Mouse (Mus musculus) embryonic facial prominence, embryonic 13.5 days (tissue): ENCODE measurements at regions not wholly inside any gene's neighbourhood (a gene's known extent, or its start where the extent isn't known, plus 50 kb on each side); places are given as distances from the start of the nearest gene placed in this dataset.

Experiments used
- ATAC-seq: fragments of 200-750 bp; cut with Nextera tagmentation; 2 replicates; pipeline ENCODE4 v1.8.0; 2017; ENCODE audit warnings: low read depth; ENCODE audit not compliant: insufficient number of reproducible peaks, insufficient read depth, low FRiP score, low TSS enrichment
- H3K27ac ChIP-seq: fragments of 300-500 bp; sonication (generic); 2 replicates; pipeline ENCODE4 v1.5.1; 2015; ENCODE audit warnings: moderate library complexity, mild to moderate bottlenecking, inconsistent platforms
- H3K27me3 ChIP-seq: fragments of 300-500 bp; sonication (generic); 2 replicates; pipeline ENCODE4 v1.6.1; 2015; ENCODE audit warnings: mild to moderate bottlenecking, inconsistent platforms
- H3K36me3 ChIP-seq: fragments of 300-500 bp; sonication (generic); 2 replicates; pipeline ENCODE4 v1.6.1; 2015; ENCODE audit warnings: mild to moderate bottlenecking, inconsistent platforms
- H3K4me1 ChIP-seq: fragments of 300-500 bp; sonication (generic); 2 replicates; pipeline ENCODE4 v1.6.1; 2015; ENCODE audit warnings: inconsistent platforms
- H3K4me2 ChIP-seq: fragments of 300-500 bp; sonication (generic); 2 replicates; pipeline ENCODE4 v1.6.1; 2015; ENCODE audit warnings: moderate library complexity, mild to moderate bottlenecking, inconsistent platforms
- H3K4me3 ChIP-seq: fragments of 300-500 bp; sonication (generic); 2 replicates; pipeline ENCODE4 v1.5.1; 2015; ENCODE audit warnings: mild to moderate bottlenecking, inconsistent platforms
- H3K9ac ChIP-seq: fragments of 300-500 bp; sonication (generic); 2 replicates; pipeline ENCODE4 v1.6.1; 2015; ENCODE audit warnings: mild to moderate bottlenecking, inconsistent platforms
- H3K9me3 ChIP-seq: fragments of 300-500 bp; sonication (generic); 2 replicates; pipeline ENCODE4 v1.6.1; 2016; ENCODE audit warnings: inconsistent platforms
- WGBS: fragments of 180-500 bp; shearing (Covaris S2); methylation state at CpG from one replicate; pipeline ENCODE4 v1.1.7; 2015; ENCODE audit warnings: mixed read lengths; 5-methylcytosine and 5-hydroxymethylcytosine counted together

DNA sequence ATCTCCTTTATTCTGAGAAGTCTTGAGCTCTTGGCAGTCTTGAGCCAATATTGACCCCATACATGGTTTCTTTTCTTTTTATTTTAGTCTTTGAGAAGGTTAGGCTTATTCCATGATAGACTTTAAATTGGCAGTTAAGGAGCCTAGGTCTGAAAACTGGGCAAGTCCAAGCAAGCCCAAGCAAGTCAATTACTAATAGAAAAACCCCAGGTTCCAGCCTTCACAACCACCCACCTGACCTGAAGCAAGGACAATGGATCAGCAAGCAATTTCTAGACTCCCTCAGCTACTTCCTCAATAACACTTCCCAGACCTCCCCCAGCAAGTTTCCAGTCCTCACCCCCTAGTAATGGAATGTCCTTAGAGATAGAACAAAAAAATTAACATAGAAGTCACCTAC lies 279.9 kb downstream of the Arl4a start:
- ATAC-seq: no peak
- no peak overlapping the region for H3K9ac ChIP-seq
- H3K4me3 ChIP-seq: no peak overlapping the region
- no peak overlapping the region for H3K4me2 ChIP-seq
- H3K9me3 ChIP-seq: no peaks in the 10 kb centered on the region
- H3K36me3 ChIP-seq: no peaks in the 10 kb centered on the region
- no peaks in the 10 kb centered on the region; the same call in 1 of the 2 replicates for H3K4me1 ChIP-seq
- no peaks in the 10 kb centered on the region for H3K27me3 ChIP-seq
- H3K27ac ChIP-seq: no peak overlapping the region

DNA sequence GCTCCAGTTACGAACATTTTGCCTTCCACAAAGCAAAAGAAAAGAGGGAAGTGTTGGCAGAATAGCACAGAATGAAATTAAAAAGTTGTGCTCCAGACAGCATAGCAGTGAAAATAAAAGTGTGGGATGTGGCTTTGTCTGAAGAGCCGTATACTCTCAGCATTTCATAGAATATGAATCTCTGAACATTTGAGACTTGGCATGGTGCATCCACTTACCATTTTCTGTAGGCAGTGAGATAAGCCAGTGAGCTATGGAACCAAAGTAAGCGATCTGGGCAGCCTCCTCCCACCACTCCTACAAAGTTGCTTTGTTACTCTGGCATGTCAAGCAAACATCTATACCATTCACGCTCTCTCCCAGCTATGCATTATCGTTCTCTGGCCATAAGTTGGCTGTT lies 286.0 kb downstream of the Arl4a start:
- 85% methylated on average over 5 of the region's 5 CpGs for WGBS
- Histone ChIP-seq H3K36me3 (no peaks in the 10 kb centered on the region), H3K4me1 (no peaks in the 10 kb centered on the region), H3K9me3 (no peaks in the 10 kb centered on the region), H3K4me3 (no peak overlapping the region), H3K27ac (peak overlapping the region; percentile 55; the same call in 1 of the 2 replicates), H3K27me3 (no peaks in the 10 kb centered on the region), H3K4me2 (no peak overlapping the region), H3K9ac (no peak overlapping the region)
- ATAC-seq: no peak

DNA sequence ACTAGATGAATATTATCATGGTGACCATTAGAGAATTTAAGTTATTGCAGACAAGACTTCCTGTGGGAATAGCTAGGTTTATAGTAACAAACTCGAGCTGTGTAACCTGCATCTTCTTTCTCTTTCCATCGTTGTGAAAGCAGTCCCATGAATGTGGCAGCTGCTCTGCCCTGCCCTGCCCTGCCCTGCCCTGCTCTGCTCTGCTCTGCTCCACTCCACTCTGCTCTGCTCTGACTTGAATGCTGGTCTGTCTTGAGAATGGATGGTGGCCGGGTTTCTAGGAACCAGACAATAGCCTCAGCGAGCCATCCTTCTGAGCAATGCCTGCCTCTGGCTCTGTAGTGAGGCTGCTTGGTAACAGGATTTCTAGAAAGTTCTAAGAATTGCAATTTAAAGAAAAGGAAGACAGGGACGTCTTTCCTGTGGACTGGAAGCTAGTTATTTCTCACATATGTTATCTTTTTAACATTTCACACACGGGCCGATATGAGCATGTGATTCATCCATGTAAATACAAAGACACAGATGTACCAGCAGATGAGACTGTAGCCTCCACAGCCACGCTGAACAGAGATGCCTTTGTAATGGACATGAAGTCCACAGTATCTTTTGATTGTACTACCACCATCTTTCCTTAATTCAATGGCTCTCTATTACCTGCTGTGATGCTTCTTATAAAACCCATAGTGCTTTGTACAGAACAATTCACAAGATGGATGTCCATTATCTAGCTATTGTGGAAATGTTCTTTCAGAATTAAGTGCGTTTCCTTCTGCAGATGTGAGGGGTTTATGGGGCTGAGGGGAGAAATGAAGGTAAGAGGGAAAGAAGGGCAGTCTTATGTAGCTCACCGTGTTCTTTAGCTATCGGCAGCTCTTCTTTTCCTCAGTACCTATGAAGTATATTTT lies 295.4 kb downstream of the Arl4a start:
- H3K27me3 ChIP-seq: no peaks in the 10 kb centered on the region

DNA sequence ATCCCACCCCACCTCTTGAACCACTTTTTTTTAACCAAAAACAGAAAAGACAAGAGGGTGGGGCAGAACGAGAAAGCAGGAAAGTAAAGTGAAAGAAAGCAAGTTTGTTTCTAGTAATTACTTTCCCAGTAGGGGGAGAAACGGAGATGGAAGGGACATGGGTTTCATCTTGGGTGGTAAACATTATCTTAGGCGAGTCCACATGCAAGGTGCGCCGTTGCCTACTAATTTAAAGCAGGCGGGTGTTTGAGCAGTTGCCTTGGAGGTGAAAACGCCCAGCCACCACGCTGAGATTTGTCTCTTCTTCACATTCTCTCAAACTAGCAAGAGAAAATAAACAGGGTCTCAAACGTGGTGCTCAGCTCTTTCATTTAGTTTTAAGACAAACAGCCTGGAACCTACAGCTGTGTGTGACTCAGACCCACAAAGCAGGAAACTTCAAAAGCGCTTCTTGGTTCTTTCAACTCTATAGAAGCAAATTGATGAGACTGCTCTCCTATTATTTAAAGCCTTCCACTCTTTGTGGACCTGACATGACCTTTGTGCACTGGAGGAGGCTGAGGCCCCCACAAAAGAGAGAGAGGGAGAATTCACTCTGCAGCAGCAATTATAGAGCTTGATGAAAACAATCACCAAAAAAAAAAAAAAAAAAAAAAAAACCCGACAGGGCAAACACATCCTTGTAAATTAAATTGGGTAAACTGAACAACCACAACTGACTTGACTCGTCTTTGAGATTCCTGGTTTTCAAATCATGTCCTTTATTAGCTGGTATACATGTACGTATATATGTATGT lies 296.6 kb downstream of the Arl4a start:
- H3K4me1 ChIP-seq: peaks cover 4% of the 10 kb centered on the region; the same call in 1 of the 2 replicates
- H3K4me2 ChIP-seq: no peak overlapping the region
- H3K36me3 ChIP-seq: no peaks in the 10 kb centered on the region
- no peak overlapping the region for H3K27ac ChIP-seq
- H3K9ac ChIP-seq: no peak overlapping the region
- WGBS: 18% methylated on average over 13 of the region's 13 CpGs
- H3K9me3 ChIP-seq: no peaks in the 10 kb centered on the region
- no peaks in the 10 kb centered on the region for H3K27me3 ChIP-seq
- no peak for ATAC-seq
- H3K4me3 ChIP-seq: no peak overlapping the region

More for the DNA sequence above, 295.4 kb downstream of the Arl4a start:
- WGBS: 60% methylated on average over 11 of the region's 11 CpGs
- Histone ChIP-seq H3K4me1 (peaks cover 4% of the 10 kb centered on the region; the same call in 1 of the 2 replicates), H3K36me3 (no peaks in the 10 kb centered on the region), H3K4me3 (no peak overlapping the region), H3K4me2 (no peak overlapping the region), H3K27ac (no peak overlapping the region), H3K9ac (no peak overlapping the region), H3K9me3 (no peaks in the 10 kb centered on the region)
- ATAC-seq: no peak

DNA sequence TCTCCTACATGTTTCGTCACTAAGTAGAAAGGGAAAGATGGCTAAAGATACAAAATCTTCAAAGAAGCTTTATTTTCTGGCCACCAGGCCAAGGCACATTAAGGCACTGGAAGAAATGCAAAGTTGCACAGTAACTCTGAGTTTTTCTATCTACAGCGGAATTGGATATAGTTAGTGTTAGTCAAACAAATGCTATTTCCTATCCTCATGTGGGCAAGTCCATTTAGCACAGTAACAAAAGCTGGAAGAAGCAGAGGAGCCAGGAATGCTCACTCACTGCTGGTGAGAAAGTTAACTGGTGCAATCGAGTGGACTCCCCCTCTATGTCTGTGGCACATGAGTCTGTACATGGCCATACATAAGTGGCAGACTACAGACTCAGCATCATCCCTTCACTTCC lies 300.9 kb downstream of the Arl4a start:
- Histone ChIP-seq H3K4me3 (no peak overlapping the region), H3K4me1 (peaks cover 4% of the 10 kb centered on the region; the same call in 1 of the 2 replicates), H3K27ac (no peak overlapping the region), H3K9me3 (no peaks in the 10 kb centered on the region), H3K27me3 (no peaks in the 10 kb centered on the region), H3K4me2 (no peak overlapping the region), H3K9ac (no peak overlapping the region), H3K36me3 (no peaks in the 10 kb centered on the region)
- 83% methylated on average over 3 of the region's 3 CpGs for WGBS
- ATAC-seq: no peak

DNA sequence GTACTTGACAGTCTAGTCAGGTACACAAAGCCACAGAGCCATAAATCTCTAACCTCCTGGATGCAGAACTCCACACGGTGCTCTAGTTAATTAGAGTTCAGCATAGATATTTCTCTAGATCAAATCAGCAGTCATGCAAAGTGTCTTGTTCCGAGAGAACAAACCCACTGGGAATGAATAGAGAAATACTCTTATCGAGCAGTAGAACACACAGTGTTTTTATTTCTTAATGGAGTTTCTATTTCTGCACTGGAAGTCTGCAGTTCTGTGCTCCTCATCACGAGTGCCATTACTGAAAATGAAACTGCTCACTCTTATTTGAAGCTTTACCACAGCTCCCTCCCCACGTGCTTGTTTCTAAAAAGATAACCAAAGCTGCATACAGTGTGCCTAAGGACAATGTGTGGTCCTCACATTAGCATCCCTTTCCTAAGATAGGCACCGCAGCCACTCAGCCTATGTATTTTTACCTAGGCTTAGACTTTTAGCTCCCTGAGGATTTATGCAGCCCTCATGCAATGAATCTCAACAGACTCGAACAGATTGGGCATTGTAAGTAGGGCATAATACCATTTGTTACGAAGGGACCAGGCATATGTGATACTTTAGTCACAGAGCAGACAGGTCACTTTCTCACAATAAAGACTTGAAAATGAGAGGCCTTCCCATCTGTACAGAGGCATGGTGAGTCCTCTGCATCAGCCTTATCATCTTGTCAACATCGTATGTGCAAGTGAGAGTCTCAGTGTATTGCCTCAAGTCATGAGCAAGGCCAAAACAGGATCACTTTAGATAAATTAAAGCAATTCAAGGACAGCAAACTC lies 301.5 kb downstream of the Arl4a start:
- whole genome bisulfite sequencing: 65% methylated on average over 9 of the region's 9 CpGs
- no peak for ATAC-seq
- no peaks in the 10 kb centered on the region for H3K9me3 ChIP-seq

DNA sequence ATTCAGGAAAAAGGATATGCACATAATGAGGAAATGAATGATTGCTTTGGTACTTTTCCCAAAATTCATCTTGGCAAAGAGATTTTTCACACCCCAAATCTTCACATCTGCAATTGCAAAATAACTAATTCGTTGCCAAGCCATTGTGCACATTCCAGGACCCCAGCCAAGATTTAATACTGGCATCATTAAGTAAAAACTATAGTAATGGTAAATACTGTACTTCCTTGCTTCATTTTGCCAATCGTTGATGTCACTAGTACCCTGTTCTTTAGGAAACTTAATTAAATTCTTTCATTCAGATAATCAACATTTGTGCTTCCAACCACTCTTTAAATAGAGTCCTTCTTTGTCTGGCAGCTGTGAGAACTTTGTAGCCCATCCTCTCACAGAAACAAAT lies 303.6 kb downstream of the Arl4a start:
- H3K9ac ChIP-seq: no peak overlapping the region
- no peaks in the 10 kb centered on the region for H3K4me1 ChIP-seq
- H3K27me3 ChIP-seq: no peaks in the 10 kb centered on the region
- H3K27ac ChIP-seq: no peak overlapping the region
- no peak overlapping the region for H3K4me3 ChIP-seq
- H3K4me2 ChIP-seq: no peak overlapping the region
- no peaks in the 10 kb centered on the region for H3K36me3 ChIP-seq
- WGBS: 70% methylated on average over 2 of the region's 2 CpGs
- H3K9me3 ChIP-seq: no peaks in the 10 kb centered on the region
- no peak for ATAC-seq

More for the DNA sequence above, 301.5 kb downstream of the Arl4a start:
- H3K4me3 ChIP-seq: no peak overlapping the region
- no peak overlapping the region for H3K4me2 ChIP-seq
- H3K4me1 ChIP-seq: peaks cover 4% of the 10 kb centered on the region; the same call in 1 of the 2 replicates
- H3K9ac ChIP-seq: no peak overlapping the region
- H3K27me3 ChIP-seq: no peaks in the 10 kb centered on the region
- no peaks in the 10 kb centered on the region for H3K36me3 ChIP-seq
- H3K27ac ChIP-seq: no peak overlapping the region

DNA sequence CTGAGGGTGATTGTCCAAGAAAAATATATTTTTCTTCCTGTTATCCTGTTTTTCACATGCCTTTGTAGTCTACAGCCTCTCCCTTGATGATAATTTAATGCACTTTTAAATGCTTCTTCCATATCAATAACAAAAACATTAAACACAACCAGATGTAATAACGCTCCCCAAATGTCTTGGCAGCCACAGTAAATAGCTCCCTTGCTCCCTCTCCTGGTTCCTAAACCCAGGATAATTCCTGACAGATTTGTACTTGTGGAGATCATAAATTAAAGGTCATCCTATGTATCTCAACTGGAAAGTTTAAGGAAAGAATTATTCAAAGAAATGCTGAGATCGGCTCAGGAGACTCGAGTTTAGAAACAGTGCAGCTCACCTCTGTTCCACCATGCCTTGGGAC lies 306.6 kb downstream of the Arl4a start:
- ATAC-seq: no peak
- WGBS: 50% methylated on average over 3 of the region's 3 CpGs
- no peaks in the 10 kb centered on the region for H3K9me3 ChIP-seq
- no peak overlapping the region for H3K9ac ChIP-seq
- no peak overlapping the region for H3K4me2 ChIP-seq
- no peak overlapping the region for H3K27ac ChIP-seq
- no peaks in the 10 kb centered on the region for H3K4me1 ChIP-seq
- H3K27me3 ChIP-seq: no peaks in the 10 kb centered on the region
- H3K4me3 ChIP-seq: no peak overlapping the region
- no peaks in the 10 kb centered on the region for H3K36me3 ChIP-seq

DNA sequence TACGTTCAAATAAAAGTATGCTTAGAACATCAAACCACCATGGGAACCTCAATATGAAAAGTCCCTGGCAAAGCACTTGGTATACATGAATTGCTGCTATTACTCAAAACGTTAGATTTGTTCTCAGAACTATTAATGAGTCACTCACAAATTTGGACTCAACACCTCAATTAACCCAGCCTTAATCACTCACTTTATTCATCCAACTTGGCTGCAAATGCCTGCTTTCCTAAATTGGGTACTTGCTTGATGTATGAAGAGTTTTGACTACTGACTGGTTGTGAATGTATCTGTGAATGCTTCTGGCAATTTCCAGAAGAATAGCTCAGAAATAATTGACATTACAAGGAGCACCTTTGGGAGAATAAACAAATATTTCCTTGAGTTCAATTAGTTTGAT lies 308.6 kb downstream of the Arl4a start:
- Histone ChIP-seq H3K4me3 (no peak overlapping the region), H3K4me1 (no peaks in the 10 kb centered on the region), H3K9me3 (no peaks in the 10 kb centered on the region), H3K27ac (no peak overlapping the region), H3K4me2 (no peak overlapping the region), H3K9ac (no peak overlapping the region), H3K36me3 (no peaks in the 10 kb centered on the region), H3K27me3 (no peaks in the 10 kb centered on the region)
- 81% methylated on average over 2 of the region's 2 CpGs for WGBS
- ATAC-seq: no peak

DNA sequence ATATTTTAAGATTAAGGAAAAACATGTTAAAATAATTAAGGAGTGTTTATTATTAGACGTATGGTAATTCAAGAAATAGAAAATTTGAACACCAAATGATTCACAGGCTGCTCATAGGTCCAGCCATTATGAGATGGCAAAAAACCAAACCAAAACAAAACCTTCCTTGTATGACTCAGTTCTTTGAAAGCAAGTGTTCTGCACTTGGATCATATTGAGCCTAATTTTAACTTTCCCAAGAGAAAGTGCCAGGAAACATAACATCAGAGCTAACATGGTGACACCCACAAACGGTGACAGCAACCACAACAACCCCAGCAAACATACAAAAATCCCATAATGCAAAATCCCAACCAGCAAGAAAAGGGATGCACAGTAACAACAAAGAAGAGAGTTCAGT lies 313.7 kb downstream of the Arl4a start:
- Histone ChIP-seq H3K9ac (no peak overlapping the region), H3K27me3 (no peaks in the 10 kb centered on the region), H3K36me3 (no peaks in the 10 kb centered on the region), H3K4me2 (no peak overlapping the region), H3K27ac (no peak overlapping the region), H3K4me1 (no peaks in the 10 kb centered on the region), H3K9me3 (no peaks in the 10 kb centered on the region), H3K4me3 (no peak overlapping the region)
- 82% methylated on average over 2 of the region's 2 CpGs for WGBS
- no peak for ATAC-seq

DNA sequence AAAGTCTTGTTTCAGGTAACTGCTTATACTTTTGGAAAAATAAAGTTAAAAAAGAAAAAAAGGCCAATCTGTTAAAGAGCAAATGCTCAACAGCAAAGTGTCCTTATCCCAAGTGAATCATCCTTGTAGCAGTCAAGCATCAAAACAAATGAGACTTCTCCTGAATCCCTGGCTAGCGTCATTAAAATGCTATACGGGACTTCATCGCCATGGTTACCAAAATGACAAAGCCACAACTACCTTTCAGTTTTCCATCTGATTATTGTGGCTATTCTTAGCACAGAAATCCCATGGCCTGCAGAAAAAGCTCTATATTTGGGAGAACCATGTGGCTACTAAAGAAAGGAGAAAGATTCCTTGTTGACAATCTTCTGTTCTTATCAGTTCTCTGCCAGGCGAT lies 322.7 kb downstream of the Arl4a start:
- whole genome bisulfite sequencing: 61% methylated on average over 4 of the region's 4 CpGs

More for the DNA sequence above, 322.7 kb downstream of the Arl4a start:
- Histone ChIP-seq H3K9ac (no peak overlapping the region), H3K36me3 (no peaks in the 10 kb centered on the region), H3K9me3 (no peaks in the 10 kb centered on the region), H3K4me3 (no peak overlapping the region), H3K27ac (no peak overlapping the region), H3K27me3 (no peaks in the 10 kb centered on the region), H3K4me1 (no peaks in the 10 kb centered on the region), H3K4me2 (no peak overlapping the region)
- no peak for ATAC-seq
